Mouse (Mus musculus): Measurements from ENCODE around the gene Avil.

The Avil gene

DNA sequence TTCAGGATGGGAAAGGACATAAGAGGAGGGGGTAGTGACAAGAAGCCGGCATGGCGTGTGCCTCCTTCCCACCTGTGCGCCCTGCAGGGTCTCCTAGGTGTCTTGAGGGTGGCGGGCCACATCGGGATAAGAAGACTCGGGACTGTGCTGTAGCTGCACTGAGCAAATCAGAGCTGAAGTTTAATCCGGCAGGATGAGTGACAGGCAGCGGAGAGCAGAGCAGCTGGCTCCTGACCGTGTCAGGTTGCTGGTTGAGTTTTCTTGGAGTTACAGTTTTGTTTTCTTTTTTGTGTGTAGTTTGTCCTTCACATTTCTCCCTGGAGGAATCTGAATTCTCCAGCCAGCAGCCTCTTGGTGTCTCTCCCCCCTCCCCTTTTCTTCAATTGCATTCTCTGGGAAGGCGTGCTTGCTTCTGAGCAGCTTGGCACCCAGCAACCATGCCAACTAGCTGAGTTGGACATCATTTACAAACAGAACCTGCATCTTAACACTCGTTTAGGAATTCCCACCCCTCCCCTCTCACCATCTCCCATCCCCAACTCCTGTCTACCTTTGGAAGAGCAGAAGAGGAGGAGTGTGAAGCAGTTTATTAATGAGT lies 19.5 kb upstream of the Avil start:
- no peak for DNase-seq (ENCODE audit: extremely low read depth, low read depth)

DNA sequence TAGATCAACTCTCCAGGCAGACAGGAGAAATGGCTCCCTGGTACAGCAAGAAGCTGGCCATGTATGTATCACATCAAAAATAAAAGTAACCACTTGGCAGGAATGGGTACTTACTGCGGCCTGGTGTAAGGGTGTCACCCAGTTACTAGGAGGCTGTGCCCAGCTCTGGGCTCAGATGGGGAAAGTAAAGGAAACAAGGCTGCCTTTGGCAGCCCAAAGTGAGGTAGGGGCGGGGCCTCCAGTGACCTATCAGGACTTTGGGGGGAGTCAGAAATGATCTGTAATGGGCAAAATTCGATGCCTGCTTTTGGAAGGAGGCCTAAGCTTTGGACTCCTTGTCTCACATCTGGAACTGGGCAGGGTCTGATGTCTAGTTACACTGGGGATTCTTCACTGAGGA lies 18.8 kb upstream of the Avil start:
- DNase-seq (ENCODE audit: extremely low read depth, low read depth) = no peak

DNA sequence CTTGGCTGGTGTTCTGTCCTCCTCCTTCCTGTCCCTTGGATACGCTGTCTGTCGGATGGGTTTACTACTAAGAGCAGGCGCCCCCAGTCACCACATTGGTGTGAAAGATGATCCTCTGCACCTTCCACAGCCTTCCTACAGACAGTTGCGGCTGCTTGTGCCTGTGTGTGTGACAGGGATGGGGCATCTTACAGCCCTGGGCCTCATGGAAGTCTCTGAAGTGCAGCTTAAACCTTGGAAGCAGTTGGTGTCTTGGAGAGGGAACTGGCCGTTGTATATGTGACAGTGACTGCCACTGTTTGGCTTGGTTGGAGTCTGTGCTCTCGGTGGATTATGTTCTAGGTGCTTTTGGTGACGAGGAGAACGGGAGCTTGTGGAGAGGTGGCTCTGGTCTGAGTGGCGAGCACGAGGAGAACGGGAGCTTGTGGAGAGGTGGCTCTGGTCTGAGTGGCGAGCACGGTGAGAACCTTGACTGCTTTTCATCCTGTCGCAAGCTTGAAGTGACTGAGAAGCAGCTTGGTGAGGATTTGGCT lies 17.2 kb upstream of the Avil start:
- no peak for DNase-seq (ENCODE audit: extremely low read depth, low read depth)

DNA sequence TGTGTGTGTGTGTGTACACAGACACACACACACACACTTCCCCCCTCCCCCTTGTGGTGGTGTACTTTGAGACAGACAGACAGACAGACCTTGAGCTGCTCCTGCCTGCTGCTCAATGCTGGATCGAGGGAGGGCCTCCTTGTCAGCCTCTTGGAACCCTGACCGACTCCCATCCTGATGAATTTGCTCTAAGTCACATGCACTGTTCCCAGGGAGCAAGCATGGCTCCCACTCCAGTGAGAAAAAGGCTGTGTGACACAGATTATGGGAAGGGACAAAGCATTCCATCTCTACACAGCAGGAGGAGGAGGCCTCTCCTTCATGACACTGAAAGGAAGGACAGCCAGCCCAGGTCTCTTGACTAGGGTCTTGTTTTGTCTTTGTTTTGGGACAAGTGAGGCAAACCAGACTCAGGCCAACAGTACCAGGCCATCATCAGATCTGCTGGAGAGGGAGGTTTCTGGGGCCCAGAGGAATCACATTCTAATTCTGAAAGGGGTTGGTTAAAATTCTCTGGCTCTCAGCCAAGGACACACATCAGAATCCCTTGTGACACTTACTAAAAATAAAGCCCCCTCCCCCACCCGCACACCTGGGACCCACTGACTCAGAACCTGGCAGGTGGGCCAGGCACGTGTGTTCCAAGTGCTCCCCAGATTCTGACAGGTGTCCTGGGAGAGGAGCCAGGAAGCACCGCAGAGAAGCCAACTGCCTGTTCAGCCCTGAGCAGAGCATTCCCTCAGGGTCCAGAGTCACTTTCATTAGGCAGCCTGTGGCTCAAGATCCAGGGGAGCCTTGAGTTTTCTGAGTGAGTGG lies 16.1 kb upstream of the Avil start:
- no peak for DNase-seq (ENCODE audit: extremely low read depth, low read depth)

DNA sequence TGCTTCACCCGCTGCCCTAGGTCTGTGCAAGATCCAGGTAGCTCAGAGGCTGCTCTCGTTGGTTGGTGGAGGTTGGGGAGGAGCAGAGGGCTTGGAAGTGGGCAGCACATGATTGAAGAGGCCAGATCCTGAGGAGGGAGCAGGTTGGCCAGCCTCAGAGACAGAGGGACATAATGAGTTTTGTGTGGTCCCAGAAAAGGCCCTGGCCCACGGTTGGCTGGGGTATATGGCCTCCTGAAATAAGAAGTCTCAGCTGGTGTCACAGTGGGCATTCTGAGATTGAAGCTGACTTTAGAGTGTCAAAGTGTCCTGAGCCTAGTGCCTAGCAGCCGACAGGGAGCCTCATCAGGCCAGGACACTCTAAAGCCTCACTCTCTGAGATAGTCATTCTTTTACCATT lies 15.4 kb upstream of the Avil start:
- no peak for DNase-seq (ENCODE audit: extremely low read depth, low read depth)

DNA sequence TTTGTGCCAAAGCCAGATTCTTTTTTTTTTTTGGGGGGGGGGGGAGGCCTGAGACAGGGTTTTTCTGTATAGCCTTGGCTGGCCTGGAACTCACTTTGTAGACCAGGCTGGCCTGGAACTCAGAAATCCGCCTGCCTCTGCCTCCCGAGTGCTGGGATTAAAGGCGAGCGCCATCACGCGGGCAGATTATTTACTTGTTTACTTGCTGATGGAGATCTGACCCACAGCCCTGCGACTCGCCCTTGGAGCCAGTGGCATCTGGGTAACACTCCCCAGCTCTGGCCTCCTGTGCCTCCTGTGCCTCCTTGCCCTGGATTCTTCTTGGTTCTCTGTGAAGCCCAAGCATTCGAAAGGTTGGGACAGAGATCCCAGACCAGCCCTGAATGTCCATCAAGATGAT lies 14.9 kb upstream of the Avil start:
- DNase-seq (ENCODE audit: extremely low read depth, low read depth) = no peak

DNA sequence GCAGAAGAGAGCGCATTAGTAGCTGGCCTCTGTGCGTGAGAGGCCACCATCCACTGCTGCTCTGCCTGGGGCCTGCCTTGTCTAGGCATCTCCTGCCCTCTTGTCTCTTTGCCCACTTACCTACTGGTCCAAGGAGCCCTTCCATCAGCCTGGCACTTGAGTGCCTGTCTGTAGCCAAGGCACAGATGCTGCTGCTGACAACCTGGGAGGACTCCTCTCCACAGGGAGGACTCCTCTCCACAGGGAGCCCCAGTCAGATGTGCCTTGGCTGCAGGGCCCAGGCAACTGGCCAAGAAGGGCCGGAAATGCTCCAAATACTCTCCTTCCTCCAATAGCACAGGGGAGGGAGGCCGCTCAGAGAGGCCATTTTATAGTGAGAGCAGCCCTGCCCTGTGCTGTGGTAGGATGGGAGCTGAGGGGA lies 14.0 kb upstream of the Avil start:
- DNase-seq (ENCODE audit: extremely low read depth, low read depth) = no peak

DNA sequence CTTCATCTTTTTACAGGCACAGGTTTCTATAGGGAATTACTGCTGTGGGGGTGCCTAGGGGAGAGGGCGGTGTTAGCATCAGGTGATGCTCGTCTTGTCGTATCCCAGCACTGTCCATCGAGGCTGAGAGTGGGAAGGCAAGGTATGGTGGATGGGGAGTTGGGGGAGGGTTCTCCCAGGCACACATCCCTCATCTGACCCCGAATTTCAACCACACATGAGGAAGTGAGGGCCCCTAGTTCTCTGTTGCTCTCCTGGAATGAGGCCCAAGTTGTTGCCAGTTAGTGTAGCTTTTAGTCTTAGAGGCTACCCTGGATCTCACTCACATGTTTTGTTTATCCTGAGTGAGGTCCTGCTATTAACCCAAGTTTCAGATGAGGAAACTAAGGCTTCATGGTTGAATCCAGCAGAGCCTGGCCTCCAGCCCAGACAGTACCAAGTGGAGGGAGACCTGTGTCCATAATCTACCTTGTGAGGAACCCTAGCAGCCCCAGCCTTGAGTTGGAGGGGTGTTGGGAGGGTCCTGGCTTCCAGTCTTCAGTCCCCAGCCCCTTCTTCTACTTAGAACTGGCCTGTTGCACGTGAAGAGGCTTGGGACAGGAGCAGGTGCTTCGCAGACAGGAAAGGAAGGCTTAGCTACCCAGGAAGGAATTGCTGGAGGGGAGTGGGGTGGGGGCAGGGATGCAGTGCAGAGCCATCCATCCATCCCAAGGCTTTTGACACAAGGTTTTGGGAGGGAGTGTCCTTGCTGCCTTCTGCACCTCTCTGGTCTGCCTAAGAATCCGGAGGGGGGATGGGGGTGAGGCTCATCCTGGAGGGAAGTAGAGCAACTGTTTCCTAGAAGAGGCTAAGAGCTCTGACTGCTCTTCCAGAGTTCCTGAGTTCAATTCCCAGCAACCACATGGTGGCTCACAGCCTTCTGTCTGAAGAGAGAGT lies 13.1 kb upstream of the Avil start:
- DNase-seq (ENCODE audit: extremely low read depth, low read depth) = no peak

DNA sequence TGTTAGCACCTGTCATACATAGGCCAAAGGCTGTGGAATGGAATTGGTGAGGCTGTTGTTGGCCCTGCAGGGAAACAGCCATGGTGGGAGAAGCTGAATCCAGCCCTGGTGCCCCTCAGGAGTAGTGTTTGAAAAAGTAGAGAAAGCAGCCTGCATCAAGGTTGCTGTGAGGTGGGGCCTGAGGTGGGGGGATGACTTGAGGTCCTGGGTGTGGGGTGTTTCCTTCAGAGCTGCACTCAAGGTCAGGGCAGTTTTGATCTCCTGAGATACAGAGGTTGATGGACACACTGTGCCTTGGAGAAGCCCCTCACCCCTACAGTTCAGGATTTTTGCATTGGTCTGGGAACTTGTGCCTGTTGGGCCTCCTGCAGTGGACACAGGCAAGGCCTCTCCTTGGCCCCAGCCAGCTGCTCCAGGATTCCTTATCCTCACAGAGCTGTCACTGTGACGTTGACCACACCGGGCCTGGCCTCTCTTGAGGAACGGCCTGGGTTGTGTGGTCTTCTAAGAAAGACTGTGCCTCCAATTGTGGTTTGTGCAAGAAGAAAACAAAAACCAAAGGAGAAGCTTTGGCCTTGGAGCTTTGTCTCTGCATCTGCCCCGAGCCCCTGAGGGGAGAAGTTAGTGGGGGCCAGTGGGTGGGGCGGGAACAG lies 11.9 kb upstream of the Avil start:
- no peak for DNase-seq (ENCODE audit: extremely low read depth, low read depth)

DNA sequence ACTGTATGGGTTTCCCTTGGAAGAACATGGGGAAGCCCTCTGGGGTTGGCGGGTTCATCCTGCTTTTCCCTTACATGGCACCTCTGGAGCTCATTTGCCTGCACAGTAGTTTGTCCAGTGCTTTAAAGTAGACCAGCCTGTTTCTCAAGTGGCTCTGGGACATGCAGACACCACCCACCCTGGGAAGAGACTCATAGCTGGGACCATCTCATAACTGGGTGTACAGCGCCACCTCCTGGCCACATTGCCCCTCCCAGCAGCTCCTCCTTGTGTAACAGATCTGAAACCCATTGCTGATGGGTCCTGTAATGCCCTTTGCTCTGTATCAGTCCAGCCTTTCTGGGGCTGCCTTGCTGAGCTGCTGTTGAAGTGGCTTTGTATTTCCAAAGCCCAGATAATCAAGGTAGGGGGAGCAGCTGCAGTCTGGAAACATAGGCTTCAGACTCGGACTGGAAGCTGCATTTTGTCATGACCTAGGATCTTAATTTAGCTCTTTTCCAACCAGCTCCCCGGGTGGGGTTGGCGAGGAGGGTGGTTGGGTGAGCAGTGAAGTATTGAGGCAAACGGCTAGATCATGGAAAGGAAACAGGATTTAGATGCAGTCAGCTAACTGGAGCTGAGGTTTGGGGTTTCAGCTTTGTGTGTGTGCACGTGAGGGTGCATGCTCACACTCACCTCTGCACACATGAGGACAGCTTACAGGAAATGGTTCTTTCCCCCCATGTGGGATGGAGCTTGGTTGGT lies 10.0 kb upstream of the Avil start:
- DNase-seq (ENCODE audit: extremely low read depth, low read depth) = peak; percentile 44

DNA sequence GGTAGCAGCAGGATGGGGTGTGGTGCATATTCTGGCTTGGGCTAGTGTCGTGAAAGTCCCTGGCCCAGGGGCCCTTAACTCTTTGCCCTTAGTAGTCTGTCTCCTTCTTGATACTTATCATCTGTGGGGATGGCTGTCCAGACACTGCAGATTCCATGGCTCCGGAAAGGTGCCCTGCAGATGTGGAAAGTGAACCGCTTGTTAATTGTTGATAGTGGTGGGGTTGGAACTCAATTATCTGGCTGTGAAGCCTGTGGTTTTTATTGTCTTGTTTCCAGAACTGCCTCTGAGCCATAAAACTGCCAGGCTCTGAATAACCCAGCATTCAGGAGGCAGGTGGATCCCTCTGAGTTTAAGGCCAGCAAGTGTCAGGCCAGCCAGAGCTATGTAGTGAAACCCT lies 8.8 kb upstream of the Avil start:
- DNase-seq (ENCODE audit: extremely low read depth, low read depth) = no peak

DNA sequence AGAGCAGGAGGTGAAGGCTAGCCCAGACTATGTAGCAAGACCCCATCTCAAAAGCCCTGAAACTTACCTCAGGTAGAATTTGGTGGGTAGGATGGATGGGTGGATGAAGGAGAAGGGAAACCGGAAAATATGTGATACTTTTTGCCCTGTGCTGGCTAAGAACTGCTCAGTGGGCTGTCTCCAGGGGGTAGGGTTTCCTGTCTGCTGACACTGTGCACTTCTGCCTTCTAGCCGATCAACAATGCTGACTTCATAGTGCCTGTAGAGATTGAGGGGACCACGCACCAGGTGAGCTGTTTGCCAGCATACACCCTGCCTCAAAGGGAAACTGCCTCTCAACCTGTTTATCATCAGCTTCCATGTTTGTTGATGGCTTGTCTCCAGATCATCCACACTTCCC lies 6.9 kb upstream of the Avil start:
- DNase-seq (ENCODE audit: extremely low read depth, low read depth) = no peak

DNA sequence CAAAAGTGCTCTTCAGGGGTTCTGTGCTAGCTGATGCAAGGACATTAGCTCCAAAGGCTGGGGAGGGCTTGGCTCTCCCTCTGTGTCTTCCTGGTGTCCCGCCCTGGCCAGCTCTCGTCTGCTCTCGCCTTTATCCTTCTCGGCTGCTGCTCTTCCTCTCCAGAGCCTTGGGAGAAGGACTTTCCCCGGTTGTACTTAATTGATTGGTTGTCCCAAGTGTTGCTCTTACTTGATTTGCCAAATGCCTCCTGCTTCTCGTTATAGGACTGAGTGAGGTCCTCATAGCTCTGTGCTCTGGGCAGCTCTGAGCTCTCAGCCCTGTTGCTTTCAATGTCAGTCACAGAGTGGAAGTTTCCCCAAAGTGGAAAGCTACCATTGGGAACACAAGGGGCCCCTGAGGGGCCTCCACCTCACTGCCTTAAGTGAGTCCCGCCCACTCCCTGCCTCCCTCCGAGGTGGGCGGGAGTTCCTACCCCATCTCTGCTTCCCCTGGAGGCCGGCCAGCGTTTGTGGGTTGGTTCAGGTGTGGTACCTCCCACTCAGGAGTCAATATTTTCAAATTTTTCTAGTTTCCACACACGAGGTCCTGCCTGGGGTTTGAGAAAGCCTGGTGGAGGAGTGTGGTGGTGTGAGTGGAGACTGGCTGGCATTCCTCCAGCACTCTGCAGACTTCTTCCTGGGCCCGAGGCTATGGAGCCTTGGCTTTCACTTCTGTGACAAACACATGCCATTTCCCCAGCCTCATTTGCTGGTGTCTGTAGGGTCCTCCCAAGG lies 3.0 kb upstream of the Avil start:
- DNase-seq (ENCODE audit: extremely low read depth, low read depth) = no peak

DNA sequence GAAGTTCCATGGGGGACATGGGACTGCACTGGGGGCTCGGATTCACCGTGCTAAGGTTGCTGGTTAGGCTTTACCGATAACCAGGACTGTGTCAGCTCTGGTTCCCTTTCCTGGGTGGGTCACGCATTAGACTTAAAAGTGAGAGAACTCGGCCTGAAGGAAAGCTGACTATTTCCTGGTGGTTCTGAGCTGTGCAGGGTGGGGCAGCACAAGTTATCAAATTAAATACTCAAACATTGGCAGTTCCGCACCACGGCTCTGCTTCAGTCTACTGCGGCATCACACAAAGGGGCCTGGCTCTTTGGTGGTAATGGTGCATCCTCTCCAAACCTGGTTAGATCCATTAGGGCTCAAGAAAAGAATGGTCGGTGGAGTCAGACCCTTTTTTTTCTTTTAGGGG lies 788 bp downstream of the Avil start:
- DNase-seq (ENCODE audit: extremely low read depth, low read depth) = no peak

DNA sequence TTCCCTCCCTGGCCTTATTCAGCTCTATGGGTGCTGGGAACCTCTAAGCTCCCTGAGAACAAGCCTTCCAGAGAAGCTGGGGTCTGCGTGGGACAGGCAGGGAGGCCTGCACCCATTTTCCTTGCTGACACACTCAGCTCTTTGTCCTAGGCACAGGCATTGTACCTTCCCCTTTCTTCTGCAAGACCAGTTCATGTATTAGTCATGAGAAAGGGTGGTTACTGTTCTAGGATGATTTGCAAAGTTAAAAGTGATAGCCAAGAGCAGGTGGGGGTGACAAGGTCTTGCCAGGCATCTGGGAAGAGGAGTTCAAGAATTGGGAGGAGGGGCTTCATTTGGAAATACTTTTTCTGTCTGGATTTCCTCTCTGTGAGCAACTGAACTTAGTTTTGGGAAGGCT lies 1.5 kb downstream of the Avil start:
- no peak for DNase-seq (ENCODE audit: extremely low read depth, low read depth)

DNA sequence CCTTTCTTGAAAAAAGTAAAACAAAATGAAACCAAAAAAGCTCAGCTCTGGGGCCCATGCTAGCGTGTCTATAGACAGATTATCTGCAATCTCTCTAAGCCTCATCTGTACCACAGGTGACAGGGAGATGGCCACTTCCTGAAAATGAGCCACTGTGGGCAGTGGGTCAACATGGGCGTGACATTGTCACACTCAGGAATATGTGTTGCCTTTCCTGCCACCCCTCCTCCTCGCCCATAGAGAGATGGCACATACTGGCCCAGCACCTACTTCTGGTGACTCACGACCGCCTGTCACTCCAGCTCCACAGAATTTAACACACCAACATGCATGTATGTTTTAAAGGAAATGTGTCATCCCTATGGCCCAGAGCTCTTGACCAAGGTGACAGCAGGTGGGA lies 2.3 kb downstream of the Avil start:
- no peak for DNase-seq (ENCODE audit: extremely low read depth, low read depth)

DNA sequence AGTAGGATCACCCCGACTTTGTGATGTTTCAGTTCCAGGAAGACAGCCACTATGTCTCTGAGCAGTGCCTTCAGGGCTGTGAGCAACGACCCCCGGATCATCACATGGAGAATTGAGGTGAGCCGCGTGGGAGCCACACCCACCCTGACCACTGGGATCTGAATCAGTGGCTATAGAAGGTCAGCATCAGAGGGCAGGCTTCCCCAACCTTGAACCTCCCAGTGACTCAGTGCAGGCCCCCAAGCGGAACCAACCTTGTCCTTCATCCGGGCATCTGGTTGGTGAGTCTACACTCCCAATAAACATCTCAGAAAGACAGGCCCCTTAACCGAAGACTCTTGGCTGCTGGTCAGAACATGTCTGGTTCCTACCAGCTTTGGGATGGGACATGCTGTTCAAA lies 2.8 kb downstream of the Avil start:
- DNase-seq (ENCODE audit: extremely low read depth, low read depth) = no peak

DNA sequence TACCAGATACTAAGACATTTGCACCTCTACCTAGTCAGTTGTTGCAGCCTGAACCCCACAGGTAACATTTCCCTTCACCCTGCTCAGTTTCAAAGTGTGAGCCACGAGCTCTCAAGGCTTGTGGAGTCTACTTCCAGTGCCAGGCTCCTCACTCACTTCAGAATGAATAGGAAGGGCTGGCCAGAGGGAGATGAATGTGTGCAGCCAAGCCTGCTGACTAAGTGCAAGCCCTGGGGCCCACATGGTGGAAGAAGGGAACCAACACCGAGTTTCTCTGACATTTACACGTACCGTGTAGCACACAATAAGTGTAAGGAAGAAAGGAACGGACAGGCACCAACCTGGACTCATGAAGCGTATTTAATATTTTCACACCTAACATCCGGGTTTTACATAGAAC lies 3.3 kb downstream of the Avil start:
- no peak for DNase-seq (ENCODE audit: extremely low read depth, low read depth)

DNA sequence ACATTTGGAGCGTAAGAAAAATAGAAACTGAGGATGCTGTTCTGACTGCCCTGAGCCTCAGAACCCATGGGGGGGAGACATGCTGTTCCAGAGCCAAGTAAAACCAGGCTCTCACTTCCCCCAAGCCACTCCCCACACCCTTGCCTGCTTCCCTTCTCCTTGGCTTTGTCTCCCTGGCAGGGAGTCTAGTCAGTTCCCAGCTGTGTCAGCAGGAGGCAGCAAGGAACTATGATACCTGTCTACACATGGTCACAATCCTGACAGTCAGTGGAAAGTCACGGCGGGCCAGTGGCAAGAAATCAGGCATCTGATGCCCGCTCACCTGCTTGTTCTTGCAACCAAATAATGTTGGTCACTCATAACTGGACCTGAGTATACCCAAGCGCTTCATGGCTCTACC lies 16.0 kb downstream of the Avil start:
- no peak for DNase-seq (ENCODE audit: extremely low read depth, low read depth)

DNA sequence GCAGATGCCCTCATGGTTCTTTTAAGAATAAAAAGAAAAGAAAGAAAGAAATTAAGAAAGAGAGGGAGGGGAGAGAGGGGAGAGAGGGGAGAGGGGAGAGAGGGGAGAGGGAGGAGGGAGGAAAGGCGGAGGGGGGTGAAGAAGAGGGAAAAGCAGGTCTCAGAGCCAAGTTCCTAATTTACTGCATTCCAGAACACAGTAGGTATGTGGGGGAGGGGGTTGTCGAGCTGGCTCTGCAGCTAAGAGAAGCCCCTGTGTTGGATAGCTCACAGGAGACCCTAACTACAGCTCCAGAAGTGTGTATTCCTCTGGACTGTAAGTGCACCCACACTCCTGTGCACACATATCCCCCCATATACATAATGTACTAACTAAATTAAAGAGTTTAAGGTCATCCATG lies 16.6 kb downstream of the Avil start:
- no peak for DNase-seq (ENCODE audit: extremely low read depth, low read depth)
